Mouse (Mus musculus) cerebellum, postnatal 4 days (tissue): ENCODE measurements around the gene Ucp1.
"Not testable (repeated sequence)": the region's sequence is repeated elsewhere in the genome, so short reads cannot be mapped to it uniquely, and the experiment has no call there.

Source experiments
- DNase-seq, 2 experiments: peaks; one replicate each; pipeline ENCODE4 v3.0.0; 2022; ENCODE audit warnings: low spot score in 2 of 2, mixed read lengths in 1 of 2

Gene Ucp1

GRCm38 (mm10) chr8:83290176-83290575 lies at the start of gene Ucp1:
TSS of gene Ucp1 (plus strand) at chr8:83290352.
- DNase-seq, result no peak

- DNase-seq, result no peak
These were observed 46.0 kb upstream of the Ucp1 start for GRCm38 (mm10) chr8:83244151-83244550.

- DNase-seq, result no peak
These were observed 39.3 kb upstream of the Ucp1 start for GRCm38 (mm10) chr8:83250858-83251257.

- no peak for DNase-seq
These were observed 38.5 kb upstream of the Ucp1 start for GRCm38 (mm10) chr8:83251362-83252246.

- DNase-seq, result no peak
These were observed 37.4 kb upstream of the Ucp1 start for GRCm38 (mm10) chr8:83252791-83253190.

- no peak for DNase-seq
These were observed 32.5 kb upstream of the Ucp1 start for GRCm38 (mm10) chr8:83257631-83258030.

GRCm38 (mm10) chr8:83260418-83261215 lies 29.5 kb upstream of the Ucp1 start:
- peak in 1 of 2 experiments; percentile 40 for DNase-seq

GRCm38 (mm10) chr8:83271172-83271571 lies 19.0 kb upstream of the Ucp1 start:
- no peak for DNase-seq

GRCm38 (mm10) chr8:83272464-83272863 lies 17.7 kb upstream of the Ucp1 start:
- DNase-seq, result no peak

- no peak for DNase-seq
These were observed 15.7 kb upstream of the Ucp1 start for GRCm38 (mm10) chr8:83274470-83274869.

GRCm38 (mm10) chr8:83278431-83278830 lies 11.7 kb upstream of the Ucp1 start:
- no peak for DNase-seq

GRCm38 (mm10) chr8:83285391-83285790 lies 4.8 kb upstream of the Ucp1 start:
- DNase-seq, result no peak

- no peak for DNase-seq
These were observed 7.2 kb downstream of the Ucp1 start for GRCm38 (mm10) chr8:83297375-83297774.

GRCm38 (mm10) chr8:83300135-83300534 lies 10.0 kb downstream of the Ucp1 start:
- no peak for DNase-seq

GRCm38 (mm10) chr8:83304946-83305345 lies 14.8 kb downstream of the Ucp1 start:
- no peak for DNase-seq

GRCm38 (mm10) chr8:83309836-83310235 lies 19.7 kb downstream of the Ucp1 start:
- DNase-seq, result no peak

GRCm38 (mm10) chr8:83315084-83315483 lies 24.9 kb downstream of the Ucp1 start:
- DNase-seq, result not testable (repeated sequence)

- DNase-seq, result no peak
These were observed 25.5 kb downstream of the Ucp1 start for GRCm38 (mm10) chr8:83315691-83316090.

- DNase-seq, result no peak
These were observed 30.4 kb downstream of the Ucp1 start for GRCm38 (mm10) chr8:83320543-83320942.

GRCm38 (mm10) chr8:83322374-83322773 lies 32.2 kb downstream of the Ucp1 start:
- no peak for DNase-seq

GRCm38 (mm10) chr8:83323056-83323455 lies 32.9 kb downstream of the Ucp1 start:
- no peak for DNase-seq

GRCm38 (mm10) chr8:83327889-83328288 lies 37.7 kb downstream of the Ucp1 start:
- DNase-seq, result no peak

- peak in 1 of 2 experiments; percentile 10 for DNase-seq
These were observed 41.4 kb downstream of the Ucp1 start for GRCm38 (mm10) chr8:83331567-83331898.
